Mouse (Mus musculus) Patski (cell line): ENCODE results near the gene Srl. TPM values are rescaled to one million over a fixed set of nuclear protein-coding genes. Genes with fewer than 3 reads are reported as not detected.

Experiments
- ATAC-seq: fragments of 100-300 bp; one replicate; pipeline ENCODE4 v1.8.0; 2021
- CTCF ChIA-PET: fragments of 350-600 bp; sonication (Branson Sonifier 250); formaldehyde crosslinking; loops from one replicate; lab custom pipeline; 2022; ENCODE audit warnings: inconsistent platforms; lab: Charles Lee
- POLR2A ChIA-PET: fragments of 350-600 bp; sonication (Branson Sonifier 250); formaldehyde crosslinking; loops from one replicate; lab custom pipeline; 2022; ENCODE audit warnings: antibody characterized with exemption, inconsistent platforms; lab: Charles Lee
- DNase-seq: peaks from one replicate; pipeline ENCODE4 v3.0.0-alpha.2; 2011; ENCODE audit warnings: low read depth, low spot score
- H3K27me3 ChIP-seq: fragments of 371-371 bp; one replicate; pipeline ENCODE4 v1.5.1; 2021
- CTCF ChIP-seq: fragments of 100-300 bp; IDR thresholded peaks from one replicate; pipeline ENCODE4 v1.5.1; 2021
- in situ Hi-C: fragments of 300-500 bp; cut with MboI; formaldehyde crosslinking; loops from 3 replicates; pipeline ENCODE4 v1.11.1; 2018; ENCODE audit warnings: low pct_unique_long_range_greater_than_20kb, mixed read lengths
- polyA plus RNA-seq: library from polyadenylated mRNA; unstranded; gene quantifications from one replicate; pipeline ENCODE4 v1.2.3, GENCODE M21; 2021

The Srl gene
- polyA plus RNA-seq, 1 experiment from 2014 or later: 2.0 TPM

DNA sequence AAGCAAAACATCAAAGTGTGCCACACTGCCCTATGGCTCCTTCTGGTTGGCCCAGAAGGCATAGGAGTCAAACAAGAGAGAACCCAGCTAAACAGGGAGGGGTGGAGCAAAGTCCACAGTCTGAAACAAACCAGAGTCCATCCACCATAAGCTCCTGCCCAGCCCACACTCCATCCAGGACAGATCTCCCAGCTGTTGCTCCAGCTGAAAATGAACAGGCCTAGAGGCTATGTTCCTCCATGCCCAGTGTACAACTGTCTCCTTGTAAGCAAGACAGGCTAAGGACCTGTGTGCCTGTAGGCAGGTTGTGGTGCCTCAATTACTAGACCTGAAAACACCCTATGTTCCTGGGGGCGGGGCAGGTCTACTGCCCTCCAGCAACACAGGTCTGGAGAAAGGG lies 15.5 kb upstream of the Srl start:
- DNase-seq (no peak), ATAC-seq (no peak)
- in situ Hi-C loops: no loop called here
- ChIA-PET CTCF (interaction anchor here (1.1 to 5.3 kb wide), 4 partner anchors 36 to 241 kb away, joined by 3 to 30 read pairs (median 6); no protein-coding TSS in a partner anchor), POLR2A (interaction anchor here (0.7 kb wide), 1 partner anchor 208 kb away, joined by 3 read pairs; no protein-coding TSS in a partner anchor)
- no peak for TF ChIP-seq CTCF
- no peaks in the 10 kb centered on the region for H3K27me3 ChIP-seq

DNA sequence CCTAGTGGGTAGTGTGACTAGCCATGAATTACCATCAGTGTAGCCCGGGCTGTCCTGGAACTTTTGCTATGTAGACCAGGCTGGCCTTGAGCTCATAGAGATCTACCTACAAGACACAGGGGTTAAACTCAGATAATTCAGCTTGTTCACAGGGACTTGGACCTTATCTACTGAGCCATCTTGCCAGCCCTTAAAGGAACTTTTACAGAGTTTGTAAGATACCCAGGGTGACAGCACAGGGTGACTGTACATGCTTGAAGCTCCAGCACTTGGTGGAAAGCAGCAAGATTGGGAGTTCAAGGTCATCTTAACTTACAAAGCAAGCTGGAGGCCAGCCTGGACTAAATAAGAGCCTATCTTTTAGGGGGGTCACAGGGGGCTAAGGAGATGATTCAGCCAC lies 13.9 kb upstream of the Srl start:
- POLR2A ChIA-PET: no interaction called here
- TF ChIP-seq CTCF: no peak
- no peak for DNase-seq
- in situ Hi-C loops: no loop called here
- ATAC-seq: no peak
- H3K27me3 ChIP-seq: no peaks in the 10 kb centered on the region
- CTCF ChIA-PET: interaction anchor here (0.7 to 5.3 kb wide), 6 partner anchors 9 to 239 kb away, joined by 3 to 30 read pairs (median 5); no protein-coding TSS in a partner anchor

DNA sequence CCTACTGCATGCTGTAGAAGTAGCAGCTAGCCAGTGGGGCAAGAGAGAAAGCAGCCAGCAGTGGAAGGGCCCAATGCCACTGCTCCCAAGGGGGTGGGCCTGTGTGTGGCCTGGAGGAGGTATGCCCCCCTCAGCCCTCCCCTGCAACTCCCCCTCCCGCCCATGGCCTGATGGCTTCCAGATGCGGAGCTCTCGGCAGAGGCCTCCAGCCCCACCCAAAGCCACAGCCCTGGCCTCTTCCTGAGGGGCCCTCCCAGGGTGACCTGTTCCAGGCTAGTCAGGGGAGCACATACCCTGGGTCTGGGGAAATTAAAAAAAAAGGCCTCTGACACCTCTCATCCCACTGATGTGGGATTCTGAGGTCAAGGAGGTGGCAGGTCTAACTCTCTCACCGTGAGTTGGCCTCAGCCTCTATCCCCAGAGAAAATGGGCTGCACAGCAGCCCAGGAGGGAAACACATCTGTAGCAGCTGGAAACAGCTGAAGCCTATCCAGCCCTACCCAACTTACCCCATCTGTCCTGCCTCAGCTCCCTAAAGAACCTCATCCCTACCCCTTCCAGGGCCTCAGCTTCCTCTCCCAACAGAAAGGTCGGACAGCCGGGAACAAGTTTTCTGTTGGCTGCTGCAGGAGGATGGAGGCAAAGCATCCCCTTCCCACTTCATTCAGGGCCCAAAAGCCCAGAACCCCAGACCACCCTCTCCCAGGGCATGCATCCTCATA lies 11.4 kb upstream of the Srl start:
- no peak for TF ChIP-seq CTCF
- POLR2A ChIA-PET: no interaction called here
- CTCF ChIA-PET: interaction anchor here (0.9 to 2.6 kb wide), 5 partner anchors 10 to 237 kb away, joined by 3 to 9 read pairs (median 5); no protein-coding TSS in a partner anchor
- no peaks in the 10 kb centered on the region for H3K27me3 ChIP-seq
- in situ Hi-C loops: no loop called here
- DNase-seq (no peak), ATAC-seq (no peak)

DNA sequence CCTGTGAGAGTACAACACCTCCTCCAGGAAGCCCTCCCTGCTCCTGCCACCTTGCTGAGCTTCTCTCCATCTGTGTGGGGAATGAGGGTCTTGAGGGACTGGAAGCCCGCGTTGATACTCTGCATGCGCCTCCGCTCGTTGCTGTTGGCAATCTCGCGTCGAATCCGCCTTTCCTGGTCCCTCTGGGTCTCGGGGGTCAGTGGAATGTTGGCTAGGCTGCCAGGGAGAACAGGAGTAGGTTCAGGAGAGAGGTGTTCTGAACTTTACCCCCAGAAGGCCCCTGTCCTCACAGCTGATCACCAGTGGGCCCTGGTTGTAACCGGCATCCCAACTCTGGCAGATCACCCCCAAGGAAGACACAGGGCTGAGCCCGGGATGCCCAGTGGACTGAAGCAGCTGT lies 10.3 kb upstream of the Srl start:
- in situ Hi-C loops: no loop called here
- ATAC-seq: no peak
- TF ChIP-seq CTCF: no peak

DNA sequence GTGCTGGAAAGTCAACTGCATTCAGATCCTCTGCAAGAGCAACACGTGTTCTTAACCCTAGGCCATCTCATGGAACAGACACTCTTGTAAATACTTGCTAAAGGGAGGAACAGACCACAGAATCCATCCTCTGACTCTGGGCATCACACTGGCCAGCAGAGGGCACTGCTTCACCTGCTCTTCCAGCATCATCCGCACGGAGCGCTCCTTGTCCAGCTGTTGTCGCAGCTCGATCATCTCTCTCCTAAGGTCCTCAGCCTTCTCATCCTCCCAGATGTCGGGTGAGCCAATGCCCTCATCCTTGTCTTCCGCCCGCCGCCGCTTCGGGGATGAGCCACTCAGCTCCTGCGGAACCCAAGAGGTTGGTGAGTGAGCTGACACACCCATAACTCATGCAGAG lies 9.4 kb upstream of the Srl start:
- ChIA-PET POLR2A (no interaction called here), CTCF (interaction anchor here (1.5 to 2.6 kb wide), 4 partner anchors 57 to 235 kb away, joined by 3 to 9 read pairs (median 4); no protein-coding TSS in a partner anchor)
- H3K27me3 ChIP-seq: no peaks in the 10 kb centered on the region
- in situ Hi-C loops: no loop called here
- peak; percentile 39 for ATAC-seq
- DNase-seq: no peak
- TF ChIP-seq CTCF: no peak

More for the DNA sequence above, 10.3 kb upstream of the Srl start:
- ChIA-PET POLR2A (no interaction called here), CTCF (interaction anchor here (0.9 to 2.6 kb wide), 7 partner anchors 9 to 236 kb away, joined by 3 to 9 read pairs (median 4); no protein-coding TSS in a partner anchor)
- DNase-seq: no peak
- H3K27me3 ChIP-seq: no peaks in the 10 kb centered on the region

DNA sequence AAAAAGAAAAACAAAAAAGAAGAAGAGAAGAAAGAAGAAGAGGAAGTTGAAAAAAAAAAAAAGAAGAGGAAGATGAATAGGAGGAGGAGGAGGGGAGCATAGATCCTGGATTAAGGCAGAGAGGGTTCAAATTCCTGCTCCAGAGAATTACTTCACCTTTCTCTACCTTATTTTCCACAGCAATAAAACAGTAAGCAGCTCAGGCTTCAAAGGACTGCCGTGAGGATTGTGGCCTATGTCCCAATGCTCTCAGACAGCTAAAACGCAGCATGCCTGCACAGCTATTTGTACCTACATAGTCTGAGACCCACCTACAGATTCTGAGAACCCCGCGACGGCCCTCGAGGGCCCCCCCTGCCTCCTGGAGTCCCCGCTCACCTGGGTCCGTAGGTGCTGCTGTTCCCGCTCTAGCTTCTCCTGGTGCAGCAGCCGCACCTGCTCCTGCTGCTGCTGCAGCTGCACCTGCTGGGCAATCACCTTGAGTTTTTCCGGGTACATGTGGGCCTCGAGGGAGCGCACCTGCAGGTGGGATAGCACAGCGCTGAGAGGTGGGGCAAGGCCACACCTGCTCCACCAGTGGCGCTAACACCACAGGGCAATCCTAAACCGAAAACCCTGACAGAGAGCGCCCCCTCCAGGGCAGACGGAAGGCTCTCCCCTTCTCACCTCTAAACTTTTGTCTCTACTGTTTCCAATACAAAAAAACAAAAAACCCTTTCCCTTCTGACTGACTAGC lies 7.5 kb upstream of the Srl start:
- TF ChIP-seq CTCF: no peak
- H3K27me3 ChIP-seq: no peaks in the 10 kb centered on the region
- CTCF ChIA-PET: interaction anchor here (1.3 to 1.7 kb wide), 4 partner anchors 10 to 233 kb away, joined by 3 to 5 read pairs (median 4); no protein-coding TSS in a partner anchor
- no peak for ATAC-seq
- in situ Hi-C loops: loop anchor here (25.0 kb wide), 1 partner anchor 487 kb away; no protein-coding TSS in a partner anchor
- POLR2A ChIA-PET: interaction anchor here (0.7 kb wide), 1 partner anchor 260 kb away, joined by 6 read pairs; no protein-coding TSS in a partner anchor
- no peak for DNase-seq

DNA sequence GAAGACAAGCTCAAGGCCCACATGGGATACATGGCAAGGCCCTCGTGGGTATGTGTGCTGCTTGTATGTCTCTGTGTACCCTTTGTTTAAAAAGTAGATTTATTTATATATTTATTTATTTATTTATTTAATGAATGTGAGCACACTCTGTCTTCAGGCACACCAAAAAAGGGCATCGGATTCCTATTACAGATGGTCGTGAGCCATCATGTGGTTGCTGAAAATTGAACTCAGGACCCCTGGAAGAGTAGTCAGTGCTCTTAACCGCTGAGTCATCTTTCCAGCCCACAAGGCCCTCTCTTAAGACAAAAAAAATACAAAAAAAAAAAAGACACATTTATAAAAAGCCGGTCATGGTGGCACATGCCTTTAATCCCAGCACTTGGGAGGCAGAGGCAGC lies 6.0 kb upstream of the Srl start:
- no peaks in the 10 kb centered on the region for H3K27me3 ChIP-seq
- POLR2A ChIA-PET: no interaction called here
- DNase-seq (no peak), ATAC-seq (no peak)
- in situ Hi-C loops: loop anchor here (25.0 kb wide), 1 partner anchor 485 kb away; no protein-coding TSS in a partner anchor
- CTCF ChIA-PET: interaction anchor here (1.3 to 1.4 kb wide), 3 partner anchors 29 to 231 kb away, joined by 3 to 4 read pairs (median 3); no protein-coding TSS in a partner anchor
- no peak for TF ChIP-seq CTCF

DNA sequence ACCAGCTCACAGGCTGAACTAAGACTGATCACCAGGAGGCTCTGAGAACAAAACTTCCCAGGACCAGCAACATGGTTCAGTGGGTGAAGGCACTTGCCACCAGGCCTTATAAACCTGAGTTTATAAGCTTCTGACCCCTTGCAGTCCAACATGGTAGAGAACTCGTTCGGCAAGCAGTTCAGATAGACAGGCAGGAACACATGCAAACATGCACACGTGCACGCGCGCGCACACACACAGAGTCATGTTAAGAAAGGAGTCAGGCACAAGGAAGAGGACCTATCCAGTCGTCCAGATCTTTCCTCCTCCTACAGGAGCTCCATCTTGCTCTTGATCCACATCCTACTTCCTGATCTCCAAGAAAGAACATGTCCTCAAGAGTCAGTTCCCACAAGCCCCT lies 5.2 kb upstream of the Srl start:
- DNase-seq (no peak), ATAC-seq (no peak)
- POLR2A ChIA-PET: no interaction called here
- in situ Hi-C loops: loop anchor here (25.0 kb wide), 1 partner anchor 485 kb away; no protein-coding TSS in a partner anchor
- CTCF ChIA-PET: interaction anchor here (1.0 to 1.4 kb wide), 3 partner anchors 9 to 231 kb away, joined by 3 to 4 read pairs (median 3); no protein-coding TSS in a partner anchor
- TF ChIP-seq CTCF: no peak
- no peaks in the 10 kb centered on the region for H3K27me3 ChIP-seq

DNA sequence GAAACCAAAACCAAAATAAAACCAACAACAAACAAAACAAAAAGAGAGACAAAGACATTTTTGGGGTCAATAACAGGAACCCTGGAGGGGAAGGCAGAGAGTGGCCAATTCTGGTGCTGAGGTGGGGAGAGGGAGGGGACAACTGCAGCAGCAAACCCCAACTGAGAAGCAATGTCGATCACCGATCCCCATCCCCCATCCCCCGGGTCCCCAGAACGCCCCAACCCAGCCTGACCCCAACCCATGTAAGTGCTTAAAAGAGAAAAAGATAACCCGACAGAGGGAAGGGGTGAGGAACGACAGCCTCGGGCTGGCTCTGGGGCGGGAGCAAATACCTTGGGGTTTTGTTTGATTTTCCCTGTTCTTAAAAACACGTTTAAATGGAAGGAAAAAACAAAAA lies 3.2 kb upstream of the Srl start:
- CTCF ChIA-PET: interaction anchor here (1.3 to 1.7 kb wide), 2 partner anchors 37 to 229 kb away, joined by 3 to 4 read pairs; no protein-coding TSS in a partner anchor
- TF ChIP-seq CTCF: no peak

DNA sequence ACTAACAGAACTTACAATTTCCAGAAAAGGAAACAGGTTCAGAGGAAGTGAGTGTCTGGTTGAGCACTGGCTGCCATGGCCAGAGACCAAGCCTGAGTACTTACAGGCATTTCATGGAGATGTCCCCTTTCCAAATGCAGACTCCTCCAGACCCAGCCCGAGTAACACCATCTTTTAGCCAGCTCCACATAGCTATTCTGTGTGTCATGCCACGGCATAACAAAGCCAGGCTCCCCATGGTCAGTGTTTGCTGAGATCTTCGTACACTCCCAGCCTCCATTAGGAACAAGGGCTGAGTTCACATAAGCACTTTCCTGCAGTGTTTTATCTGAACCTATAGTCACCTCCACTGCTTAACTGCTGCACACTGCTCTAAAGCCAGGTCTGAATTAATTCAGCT lies 1.6 kb upstream of the Srl start:
- ChIA-PET CTCF (interaction anchor here (1.2 to 3.1 kb wide), 8 partner anchors 9 to 239 kb away, joined by 3 to 41 read pairs (median 7); no protein-coding TSS in a partner anchor), POLR2A (interaction anchor here (0.6 kb wide), 2 partner anchors 29 to 31 kb away, joined by 3 read pairs; no protein-coding TSS in a partner anchor)
- ATAC-seq: no peak
- DNase-seq: no peak
- TF ChIP-seq CTCF: no peak
- H3K27me3 ChIP-seq: no peaks in the 10 kb centered on the region
- in situ Hi-C loops: loop anchor here (5.0 to 25.0 kb wide), 2 partner anchors 236 to 481 kb away; no protein-coding TSS in a partner anchor

More for the DNA sequence above, 3.2 kb upstream of the Srl start:
- in situ Hi-C loops: loop anchor here (5.0 to 25.0 kb wide), 2 partner anchors 238 to 483 kb away; no protein-coding TSS in a partner anchor
- POLR2A ChIA-PET: interaction anchor here (0.9 kb wide), 1 partner anchor 55 kb away, joined by 3 read pairs; no protein-coding TSS in a partner anchor
- ATAC-seq (no peak), DNase-seq (no peak)
- H3K27me3 ChIP-seq: no peaks in the 10 kb centered on the region
